Comparison of ENCODE assay signal across 9 mouse cellular contexts in the genomic region with DNA sequence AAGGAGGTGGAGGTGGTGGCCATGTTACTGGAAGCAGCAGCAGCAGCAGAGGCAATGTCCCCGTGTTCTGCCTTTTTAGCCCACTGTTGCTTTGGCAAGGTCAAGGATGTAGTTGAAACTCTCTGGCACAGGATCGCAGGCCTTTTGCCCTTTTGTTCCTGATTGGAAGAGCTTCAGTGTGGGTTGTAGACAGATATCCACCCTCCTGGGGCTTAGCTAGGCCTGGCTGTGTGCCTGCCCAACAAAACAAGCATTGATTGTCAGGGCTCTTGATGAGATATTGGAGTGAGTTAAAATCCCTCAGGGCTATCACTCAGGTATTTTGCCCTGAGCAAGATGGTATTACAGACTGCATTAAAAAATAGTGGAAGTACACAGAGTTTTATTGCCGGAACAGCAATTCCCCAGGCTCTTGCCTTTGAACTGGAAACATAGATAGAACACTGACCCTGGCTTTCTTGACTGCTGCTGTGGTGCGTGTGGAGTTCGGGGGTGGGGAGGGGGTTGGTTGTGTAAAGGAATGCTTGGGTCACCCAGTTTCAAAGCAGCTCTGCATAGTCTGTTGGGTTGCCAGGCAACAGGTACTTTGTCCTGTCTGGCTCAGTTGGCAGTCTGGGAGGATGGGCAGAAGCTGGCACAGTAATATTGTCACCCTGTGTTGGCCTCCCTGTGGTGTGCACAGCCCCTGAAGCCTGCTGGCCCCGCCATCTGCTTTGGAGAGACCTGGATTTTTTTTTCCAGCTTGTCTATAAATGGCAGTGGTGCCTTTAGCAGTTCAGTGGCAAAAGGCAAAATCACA. TPM values are rescaled to one million over a fixed set of nuclear protein-coding genes. Genes with fewer than 3 reads are reported as not detected.
A peak's percentile ranks its signal among the peaks of the same experiment; 100 is the strongest.
DNase-seq lines count a peak whose midpoint lies in the region; ATAC-seq lines count a peak whose summit lies in the region.
"Had no signal": no experiment of that assay in that cellular context is flagged by ENCODE, and none has a peak within 500 bp of the region (broad histone marks: within the 10 kb centered on the region; RNA-seq: fewer than 3 reads in every experiment).

No protein-coding gene starts in this region.

- no peak overlapping the region; the same call in 1 of the 2 replicates for H3K27ac ChIP-seq in lung, embryonic 15.5 days
- H3K27ac ChIP-seq in embryonic facial prominence, embryonic 11.5 days (replicated peaks; ENCODE audit: low read depth, low read length), result no peak overlapping the region
- H3K27ac ChIP-seq in heart, embryonic 16.5 days (ENCODE audit: low read length), result peak overlapping the region; percentile 93

- DNase-seq in lung, postnatal 4 days, result no peak
- peak; percentile 37 for DNase-seq in embryonic facial prominence, embryonic 11.5 days (ENCODE audit: low spot score)
- peak; percentile 18 to 31 for DNase-seq in layer of hippocampus, adult 8-10 months (ENCODE audit: low spot score in 2 of 2)
- DNase-seq in neural tube, embryonic 10.5 days (ENCODE audit: extremely low spot score, low spot score), result peak; percentile 35
- no peak for DNase-seq in thymus, postnatal 0 days (ENCODE audit: low spot score)

- 40% methylated on average over 6 of the region's 6 CpGs for WGBS in lung, embryonic 15.5 days
- 22% methylated on average over 6 of the region's 6 CpGs for WGBS in embryonic facial prominence, embryonic 11.5 days
- WGBS in heart, embryonic 16.5 days, result 19% methylated on average over 6 of the region's 6 CpGs

- ATAC-seq in lung, embryonic 15.5 days (ENCODE audit: borderline replicate concordance, extremely low read depth, low FRiP score, low TSS enrichment), result 0 out of 2 replicates have a peak, but pooled peaks have one; percentile 31
- peak; percentile 79; the same call in 1 of the 2 replicates for ATAC-seq in embryonic facial prominence, embryonic 11.5 days (replicated peaks; ENCODE audit: insufficient number of reproducible peaks, low FRiP score, low TSS enrichment, low read depth)
- peak; percentile 91 for ATAC-seq in heart, embryonic 16.5 days (replicated peaks; ENCODE audit: extremely low read depth, insufficient read depth, low FRiP score)
- ATAC-seq in monocyte, adult 5-6 weeks (replicated peaks; ENCODE audit: insufficient number of reproducible peaks, low FRiP score, low TSS enrichment, poor library complexity, severe bottlenecking), result no peak

- H3K4me1 ChIP-seq in lung, embryonic 15.5 days, result peaks cover 24% of the 10 kb centered on the region
- no peaks in the 10 kb centered on the region for H3K4me1 ChIP-seq in embryonic facial prominence, embryonic 11.5 days (ENCODE audit: control insufficient read depth, insufficient read depth, low read length)
- peaks cover 24% of the 10 kb centered on the region for H3K4me1 ChIP-seq in heart, embryonic 16.5 days (ENCODE audit: control insufficient read depth, insufficient read depth, low read length)

- no peaks in the 10 kb centered on the region for H3K27me3 ChIP-seq in lung, embryonic 15.5 days
- H3K27me3 ChIP-seq in embryonic facial prominence, embryonic 11.5 days (ENCODE audit: control insufficient read depth, insufficient read depth, low read length), result no peaks in the 10 kb centered on the region
- no peaks in the 10 kb centered on the region for H3K27me3 ChIP-seq in heart, embryonic 16.5 days (ENCODE audit: control insufficient read depth, insufficient read depth, low read length)

- H3K4me2 ChIP-seq in lung, embryonic 15.5 days, result no peak overlapping the region
- no peak overlapping the region for H3K4me2 ChIP-seq in embryonic facial prominence, embryonic 11.5 days (ENCODE audit: low read depth, low read length)
- H3K4me2 ChIP-seq in heart, embryonic 16.5 days (ENCODE audit: low read depth, low read length), result 0 out of 2 replicates have a peak overlapping the region, but pooled peaks have one; percentile 9

- H3K36me3 ChIP-seq in lung, embryonic 15.5 days, result no peaks in the 10 kb centered on the region
- H3K36me3 ChIP-seq in embryonic facial prominence, embryonic 11.5 days (replicated peaks; ENCODE audit: control insufficient read depth, insufficient read depth, low read depth, low read length), result no peaks in the 10 kb centered on the region
- no peaks in the 10 kb centered on the region for H3K36me3 ChIP-seq in heart, embryonic 16.5 days (ENCODE audit: control insufficient read depth, insufficient read depth)
- H3K36me3 ChIP-seq: G1E had no signal

- no peak overlapping the region for H3K4me3 ChIP-seq in lung, embryonic 15.5 days
- no peak overlapping the region for H3K4me3 ChIP-seq in embryonic facial prominence, embryonic 11.5 days (ENCODE audit: low read depth, low read length)
- no peak overlapping the region for H3K4me3 ChIP-seq in heart, embryonic 16.5 days (ENCODE audit: low read length)

- H3K9ac ChIP-seq in lung, embryonic 15.5 days, result no peak overlapping the region
- H3K9ac ChIP-seq in embryonic facial prominence, embryonic 11.5 days (replicated peaks; ENCODE audit: low read length), result no peak overlapping the region
- H3K9ac ChIP-seq in heart, embryonic 16.5 days (ENCODE audit: low read length), result peak overlapping the region; percentile 40; the same call in 1 of the 2 replicates

- H3K9me3 ChIP-seq in lung, embryonic 15.5 days, result no peaks in the 10 kb centered on the region
- H3K9me3 ChIP-seq in embryonic facial prominence, embryonic 11.5 days (replicated peaks; ENCODE audit: control insufficient read depth, low read length), result no peaks in the 10 kb centered on the region
- no peaks in the 10 kb centered on the region for H3K9me3 ChIP-seq in heart, embryonic 16.5 days (replicated peaks; ENCODE audit: control insufficient read depth, low read length)

RNA-seq across cellular contexts. Expression of a gene that starts 32.5 kb away (rescaled TPM):
- polyA plus RNA-seq in lung, embryonic 15.5 days (2015; fragmentation: Nextera tagmentation; extraction: Ambion mirVana), result 60.1 and 62.8 TPM in 2 replicates
- polyA plus RNA-seq in embryonic facial prominence, embryonic 11.5 days (2014; fragmentation: Nextera tagmentation; extraction: Ambion mirVana), result 4.2 and 5.1 TPM in 2 replicates
- 24.1 and 24.2 TPM in 2 replicates for polyA plus RNA-seq in heart, embryonic 16.5 days (2015; fragmentation: Nextera tagmentation; extraction: Ambion mirVana)
- total RNA-seq in layer of hippocampus, adult 8-10 months (2022), result 1 to 10 TPM; 3.1 to 4.6 (median 3.5) TPM
- 3.7 and 4.0 TPM in 2 replicates for polyA plus RNA-seq in thymus, postnatal 0 days (2015; fragmentation: Nextera tagmentation; extraction: Ambion mirVana)
- not detected in 3 replicates for total RNA-seq in monocyte, adult 5-6 weeks (2017)
- polyA plus RNA-seq: G1E had no signal

RNA-seq across cellular contexts. Expression of a gene that starts 55.3 kb away (rescaled TPM):
- 0.11 and 0.13 TPM in 2 replicates for polyA plus RNA-seq in lung, embryonic 15.5 days (2015; fragmentation: Nextera tagmentation; extraction: Ambion mirVana)
- not detected in 2 replicates for polyA plus RNA-seq in embryonic facial prominence, embryonic 11.5 days (2014; fragmentation: Nextera tagmentation; extraction: Ambion mirVana)
- polyA plus RNA-seq in heart, embryonic 16.5 days (2015; fragmentation: Nextera tagmentation; extraction: Ambion mirVana), result not detected in 2 replicates
- not detected for total RNA-seq in layer of hippocampus, adult 8-10 months (2022)
- not detected in 2 replicates for polyA plus RNA-seq in thymus, postnatal 0 days (2015; fragmentation: Nextera tagmentation; extraction: Ambion mirVana)
- total RNA-seq in monocyte, adult 5-6 weeks (2017), result 0.67 TPM in 1 of 3 replicates, not detected in the others
- polyA plus RNA-seq: G1E had no signal

Comparison
In these comparisons a context has a peak if more than half of its experiments do, and no peak if none do; other contexts are left out.
1. DNase-seq: peak in embryonic facial prominence, embryonic 11.5 days (single experiment), layer of hippocampus, adult 8-10 months (2 of 2) and neural tube, embryonic 10.5 days (single experiment); none in lung, postnatal 4 days (0 of 2) and thymus, postnatal 0 days (single experiment).